Mouse (Mus musculus): ENCODE measurements around the gene Pxdn. TPM values are rescaled to one million over a fixed set of nuclear protein-coding genes. Genes with fewer than 3 reads are reported as not detected.

Gene Pxdn
- total and polyA plus RNA-seq, 2 experiments from 2014 or later, result 18.9 to 81.9 TPM

GRCm38 (mm10) chr12:30015501-30015900, 78.1 kb downstream of the Pxdn start:
- Histone ChIP-seq H3K27me3 (ENCODE audit: insufficient read depth, low read length) (no peaks in the 10 kb centered on the region), H3K4me1 (ENCODE audit: insufficient read depth, low read length) (no peaks in the 10 kb centered on the region), H3K9me3 (ENCODE audit: low read length) (no peaks in the 10 kb centered on the region), H3K9ac (replicated peaks; ENCODE audit: low read length, poor library complexity, severe bottlenecking) (no peak overlapping the region), H3K4me2 (ENCODE audit: low read depth, low read length, poor library complexity, severe bottlenecking) (no peak overlapping the region), H3K36me3 (ENCODE audit: insufficient read depth, low read length) (peaks cover 59% of the 10 kb centered on the region), H3K4me3 (ENCODE audit: low read depth, low read length) (no peak overlapping the region), H3K27ac (ENCODE audit: low read depth, low read length) (no peak overlapping the region)
- ATAC-seq (ENCODE audit: low FRiP score), result no peak
- TF ChIP-seq CTCF (IDR thresholded peaks at IDR 0.05), result no peak
- 85% methylated on average over 9 of the region's 9 CpGs for WGBS
- DNase-seq (ENCODE audit: low spot score), result no peak

- Histone ChIP-seq H3K4me3 (ENCODE audit: low read depth, low read length) (no peak overlapping the region), H3K9ac (replicated peaks; ENCODE audit: low read length, poor library complexity, severe bottlenecking) (no peak overlapping the region), H3K9me3 (ENCODE audit: low read length) (no peaks in the 10 kb centered on the region), H3K27ac (ENCODE audit: low read depth, low read length) (no peak overlapping the region), H3K4me2 (ENCODE audit: low read depth, low read length, poor library complexity, severe bottlenecking) (no peak overlapping the region), H3K4me1 (ENCODE audit: insufficient read depth, low read length) (no peaks in the 10 kb centered on the region), H3K36me3 (ENCODE audit: insufficient read depth, low read length) (peaks cover 50% of the 10 kb centered on the region), H3K27me3 (ENCODE audit: insufficient read depth, low read length) (no peaks in the 10 kb centered on the region)
- no peak for ATAC-seq (ENCODE audit: low FRiP score)
- peak; percentile 23 for DNase-seq (ENCODE audit: low spot score)
- 83% methylated on average over 3 of the region's 3 CpGs for WGBS
- no peak for TF ChIP-seq CTCF (IDR thresholded peaks at IDR 0.05)
These were observed 79.7 kb downstream of the Pxdn start for GRCm38 (mm10) chr12:30017131-30017530.

GRCm38 (mm10) chr12:30020447-30020846, 83.0 kb downstream of the Pxdn start:
- TF ChIP-seq CTCF (IDR thresholded peaks at IDR 0.05), result no peak
- H3K9me3 ChIP-seq (ENCODE audit: low read length), result no peaks in the 10 kb centered on the region
- no peaks in the 10 kb centered on the region for H3K4me1 ChIP-seq (ENCODE audit: insufficient read depth, low read length)
- no peak overlapping the region for H3K4me3 ChIP-seq (ENCODE audit: low read depth, low read length)
- no peak overlapping the region for H3K9ac ChIP-seq (replicated peaks; ENCODE audit: low read length, poor library complexity, severe bottlenecking)
- ATAC-seq (ENCODE audit: low FRiP score) (no peak), DNase-seq (ENCODE audit: low spot score) (no peak)
- H3K27me3 ChIP-seq (ENCODE audit: insufficient read depth, low read length), result no peaks in the 10 kb centered on the region
- H3K36me3 ChIP-seq (ENCODE audit: insufficient read depth, low read length), result peaks cover 24% of the 10 kb centered on the region
- no peak overlapping the region for H3K4me2 ChIP-seq (ENCODE audit: low read depth, low read length, poor library complexity, severe bottlenecking)
- H3K27ac ChIP-seq (ENCODE audit: low read depth, low read length), result no peak overlapping the region

- Histone ChIP-seq H3K4me3 (ENCODE audit: low read depth, low read length) (no peak overlapping the region), H3K4me1 (ENCODE audit: insufficient read depth, low read length) (no peaks in the 10 kb centered on the region), H3K9ac (replicated peaks; ENCODE audit: low read length, poor library complexity, severe bottlenecking) (no peak overlapping the region), H3K4me2 (ENCODE audit: low read depth, low read length, poor library complexity, severe bottlenecking) (no peak overlapping the region), H3K27me3 (ENCODE audit: insufficient read depth, low read length) (no peaks in the 10 kb centered on the region), H3K9me3 (ENCODE audit: low read length) (no peaks in the 10 kb centered on the region), H3K36me3 (ENCODE audit: insufficient read depth, low read length) (peaks cover 9% of the 10 kb centered on the region), H3K27ac (ENCODE audit: low read depth, low read length) (no peak overlapping the region)
- ATAC-seq (ENCODE audit: low FRiP score), result no peak
- TF ChIP-seq CTCF (IDR thresholded peaks at IDR 0.05), result no peak
- WGBS, result 17% methylated on average over 3 of the region's 3 CpGs
- DNase-seq (ENCODE audit: low spot score), result no peak
These were observed 86.1 kb downstream of the Pxdn start for GRCm38 (mm10) chr12:30023491-30023890.

GRCm38 (mm10) chr12:30024264-30024825, 86.9 kb downstream of the Pxdn start:
- H3K27me3 ChIP-seq (ENCODE audit: insufficient read depth, low read length), result no peaks in the 10 kb centered on the region
- H3K4me3 ChIP-seq (ENCODE audit: low read depth, low read length), result no peak overlapping the region
- no peaks in the 10 kb centered on the region for H3K4me1 ChIP-seq (ENCODE audit: insufficient read depth, low read length)
- ATAC-seq (ENCODE audit: low FRiP score) (no peak), DNase-seq (ENCODE audit: low spot score) (peak; percentile 22)
- no peaks in the 10 kb centered on the region for H3K9me3 ChIP-seq (ENCODE audit: low read length)
- H3K9ac ChIP-seq (replicated peaks; ENCODE audit: low read length, poor library complexity, severe bottlenecking), result no peak overlapping the region
- 43% methylated on average over 2 of the region's 2 CpGs for WGBS
- no peak overlapping the region for H3K4me2 ChIP-seq (ENCODE audit: low read depth, low read length, poor library complexity, severe bottlenecking)
- peaks cover 9% of the 10 kb centered on the region for H3K36me3 ChIP-seq (ENCODE audit: insufficient read depth, low read length)
- TF ChIP-seq CTCF (IDR thresholded peaks at IDR 0.05), result no peak
- no peak overlapping the region for H3K27ac ChIP-seq (ENCODE audit: low read depth, low read length)

- WGBS, result 88% methylated on average over 3 of the region's 3 CpGs
- Histone ChIP-seq H3K4me1 (ENCODE audit: insufficient read depth, low read length) (no peaks in the 10 kb centered on the region), H3K36me3 (ENCODE audit: insufficient read depth, low read length) (no peaks in the 10 kb centered on the region), H3K27me3 (ENCODE audit: insufficient read depth, low read length) (no peaks in the 10 kb centered on the region), H3K9me3 (ENCODE audit: low read length) (no peaks in the 10 kb centered on the region), H3K9ac (replicated peaks; ENCODE audit: low read length, poor library complexity, severe bottlenecking) (no peak overlapping the region), H3K4me2 (ENCODE audit: low read depth, low read length, poor library complexity, severe bottlenecking) (no peak overlapping the region), H3K4me3 (ENCODE audit: low read depth, low read length) (no peak overlapping the region), H3K27ac (ENCODE audit: low read depth, low read length) (no peak overlapping the region)
- TF ChIP-seq CTCF (IDR thresholded peaks at IDR 0.05), result no peak
- ATAC-seq (ENCODE audit: low FRiP score) (no peak), DNase-seq (ENCODE audit: low spot score) (no peak)
These were observed 90.4 kb downstream of the Pxdn start for GRCm38 (mm10) chr12:30027721-30028340.

All from midbrain, postnatal 0 days (tissue).